Mouse (Mus musculus) lung, postnatal 10 days (tissue): ENCODE data around the gene Lipn.
A peak's percentile ranks its signal among the peaks of the same experiment; 100 is the strongest.

ENCODE experiments used
- DNase-seq: peaks from one replicate; pipeline ENCODE4 v3.0.0; 2021

Gene Lipn

DNA sequence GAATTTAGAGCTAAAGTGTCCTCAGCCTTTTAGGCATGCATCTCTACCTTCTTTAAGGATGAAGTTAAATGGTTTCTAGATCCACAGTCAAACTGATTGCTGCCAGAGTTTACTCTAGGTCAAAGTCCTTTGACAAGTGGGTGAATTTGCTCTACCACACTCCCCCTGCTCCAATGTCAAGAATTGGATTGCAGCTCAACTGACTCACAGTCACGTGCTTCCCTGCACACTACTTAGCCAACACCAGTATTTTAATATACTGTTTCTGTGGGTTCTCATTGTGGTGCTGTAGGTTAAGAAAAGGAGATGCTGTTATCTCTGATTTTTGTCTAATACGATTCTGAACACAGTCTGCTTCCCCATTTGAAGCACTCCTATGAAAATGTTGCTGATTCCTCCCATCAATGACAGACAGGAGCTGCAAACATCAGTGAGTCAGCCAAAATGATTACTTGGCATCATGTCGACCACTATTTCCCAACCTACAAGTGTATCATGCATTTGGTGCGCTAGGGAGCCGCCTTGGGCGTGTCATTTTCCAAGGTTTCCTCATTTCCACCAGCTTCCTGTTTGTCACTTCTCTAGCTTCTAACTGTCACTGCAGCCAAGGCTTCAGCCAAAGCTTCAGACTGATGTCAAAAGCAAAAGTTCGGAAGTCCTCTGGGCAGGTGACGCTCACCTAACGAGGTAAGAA is at the start of gene Lipn:
Gene Lipn (plus strand): TSS at position 580 of the 694 bp plus-strand sequence.
- DNase-seq, result no peak

DNA sequence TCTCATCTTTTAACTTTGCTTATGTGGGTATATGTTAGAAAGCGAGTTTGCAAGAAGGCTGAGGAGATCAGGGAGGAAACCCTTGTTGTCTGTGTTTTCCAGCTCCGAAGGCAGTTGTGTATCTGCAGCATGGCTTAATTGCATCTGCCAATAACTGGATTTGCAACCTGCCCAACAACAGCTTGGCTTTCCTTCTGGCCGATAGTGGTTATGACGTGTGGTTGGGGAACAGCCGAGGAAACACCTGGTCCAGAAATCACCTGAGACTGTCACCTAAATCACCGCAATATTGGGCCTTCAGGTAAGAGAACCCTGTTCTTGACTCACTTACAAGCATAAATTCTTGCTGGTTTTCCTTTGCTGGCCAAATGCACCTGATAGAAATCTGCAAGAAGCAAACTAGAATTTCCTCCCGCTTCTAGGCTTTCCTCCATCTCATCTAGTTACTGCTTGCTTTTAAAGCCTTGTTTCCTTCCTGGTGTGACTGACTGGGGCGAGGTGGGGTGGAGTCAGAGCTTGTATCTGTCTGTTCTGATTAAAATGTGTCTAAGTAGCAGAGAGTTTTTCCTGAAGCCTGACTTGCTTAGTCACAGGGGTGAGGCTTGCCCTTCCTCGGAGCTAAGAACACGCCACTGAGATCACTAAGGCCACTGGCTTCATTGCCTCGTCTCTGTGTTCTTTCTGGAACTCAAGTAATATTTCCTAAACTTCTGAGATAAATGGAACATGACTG is 45.6 kb upstream of the Lipn start:
- no peak for DNase-seq

DNA sequence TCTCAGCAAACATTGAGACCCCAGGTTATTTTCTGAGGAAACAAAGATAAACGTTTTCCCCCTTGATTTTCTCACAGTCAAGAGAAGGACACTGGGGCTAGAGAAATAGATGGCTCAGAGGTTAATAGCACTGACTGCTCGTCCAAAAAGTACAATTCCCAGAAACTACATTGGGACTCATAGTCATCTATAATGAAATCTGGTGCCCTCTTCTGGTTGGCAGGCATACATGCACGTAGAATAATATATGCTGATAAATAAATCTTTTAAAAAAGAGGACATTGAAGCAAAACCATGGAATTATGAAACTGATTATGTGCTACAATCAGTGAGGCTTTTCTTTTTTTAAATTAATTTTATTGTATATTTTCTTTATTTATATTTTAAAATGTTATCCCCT is 44.4 kb upstream of the Lipn start:
- peak; percentile 6 for DNase-seq

DNA sequence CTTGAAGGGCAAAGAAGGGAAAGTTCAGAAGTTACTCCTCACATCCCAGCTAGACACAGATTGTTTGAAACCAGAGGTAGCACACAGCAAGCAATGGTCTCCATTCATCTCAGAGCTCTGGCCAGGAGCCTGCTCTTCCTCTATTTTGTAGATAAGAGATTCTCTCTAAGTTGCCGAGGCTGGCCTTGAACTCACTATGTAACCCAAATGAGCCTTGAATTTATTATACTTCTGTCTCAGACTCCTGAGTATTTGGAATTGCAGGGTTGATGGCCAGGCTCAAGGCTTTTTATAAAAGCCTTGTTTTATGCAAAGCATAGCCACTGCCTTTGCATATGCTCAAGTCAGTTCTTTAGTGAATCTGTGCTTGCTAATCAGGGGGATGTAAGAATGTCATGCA is 27.4 kb upstream of the Lipn start:
- DNase-seq, result no peak

DNA sequence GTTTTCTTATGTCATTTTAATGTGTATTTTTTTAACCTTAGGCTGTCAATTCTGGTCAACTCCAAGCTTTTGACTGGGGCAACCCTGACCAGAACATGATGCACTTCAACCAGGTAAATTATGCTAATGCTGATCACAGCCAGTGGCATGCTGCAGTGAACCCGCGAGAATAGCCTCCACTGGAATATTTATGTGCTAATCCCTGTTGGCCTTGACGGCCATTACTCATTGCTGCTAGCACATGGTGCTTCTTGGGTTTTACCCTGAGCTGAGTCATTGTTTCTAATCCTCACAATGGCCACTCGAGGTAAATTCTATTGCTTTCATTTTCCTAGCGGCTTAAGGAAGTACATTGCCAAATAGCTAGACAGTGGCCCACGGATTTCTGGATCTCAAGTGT is 24.1 kb upstream of the Lipn start:
- DNase-seq, result no peak

DNA sequence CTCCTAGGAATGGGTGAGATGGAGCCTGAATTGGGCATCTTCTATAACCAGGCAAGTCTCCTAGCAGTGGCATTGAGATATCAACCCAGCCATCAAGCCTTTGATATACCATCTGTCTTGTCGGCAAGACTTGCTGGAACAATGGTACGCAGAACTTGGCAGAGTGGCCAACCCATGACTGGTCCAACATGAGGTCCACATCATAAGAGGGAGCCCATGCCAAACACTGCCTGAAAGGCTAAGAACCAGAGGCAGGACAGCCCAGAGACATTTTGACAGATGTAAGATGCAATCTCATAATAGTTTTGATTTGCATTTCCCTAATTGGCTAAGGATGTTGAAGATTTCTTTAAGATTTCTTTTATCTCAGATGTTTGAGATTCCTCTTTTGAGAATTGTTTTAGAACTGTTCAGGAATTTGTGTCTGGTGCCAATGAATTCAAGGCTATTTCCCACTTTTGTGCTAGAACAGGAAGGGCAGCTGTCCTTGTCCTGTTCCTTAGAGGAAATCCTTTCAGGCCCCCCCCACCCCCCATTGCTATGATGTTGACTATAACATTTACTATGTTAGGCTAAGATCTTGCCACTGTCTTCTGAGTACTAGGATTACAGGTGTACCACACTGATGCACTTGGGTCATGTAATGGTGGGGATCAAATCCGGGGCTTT is 17.7 kb upstream of the Lipn start:
- DNase-seq, result peak; percentile 52

DNA sequence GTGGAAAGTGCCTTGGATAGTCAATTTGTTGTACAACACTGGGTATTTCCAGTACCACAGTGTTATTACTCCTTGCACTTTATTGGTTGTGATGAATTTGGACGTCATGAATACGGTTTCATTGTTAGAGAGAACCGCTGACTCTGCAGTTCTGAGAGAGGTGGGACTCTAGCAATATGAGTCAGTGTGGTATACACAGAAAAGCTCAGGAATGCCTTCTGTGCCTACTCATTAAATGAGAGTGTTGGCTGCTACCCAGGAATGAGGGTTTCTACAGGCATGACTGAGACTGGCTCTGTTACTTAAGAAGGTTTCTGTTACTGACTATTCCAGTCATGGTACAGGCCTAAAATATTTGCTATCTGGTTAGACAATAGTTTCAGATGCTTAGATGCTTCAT is 15.7 kb upstream of the Lipn start:
- DNase-seq, result no peak

DNA sequence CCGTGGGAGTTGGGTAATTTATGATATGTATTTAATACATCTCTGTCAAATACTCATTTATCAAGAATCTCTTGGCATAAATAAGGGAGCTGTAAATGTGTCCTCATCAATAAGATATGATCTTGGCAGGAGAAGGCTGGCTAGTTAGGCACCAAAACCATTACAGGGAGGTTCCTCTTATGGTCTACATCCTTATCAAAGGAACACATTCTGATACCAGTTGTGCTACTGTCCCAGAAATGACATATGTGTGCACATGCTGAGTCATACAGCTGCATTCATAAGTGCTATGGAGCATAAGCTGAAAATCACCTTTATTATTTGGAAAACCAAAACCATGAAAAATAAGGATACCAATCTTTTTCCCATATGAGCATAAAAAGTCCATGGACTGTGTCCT is 3.6 kb upstream of the Lipn start:
- DNase-seq, result no peak

DNA sequence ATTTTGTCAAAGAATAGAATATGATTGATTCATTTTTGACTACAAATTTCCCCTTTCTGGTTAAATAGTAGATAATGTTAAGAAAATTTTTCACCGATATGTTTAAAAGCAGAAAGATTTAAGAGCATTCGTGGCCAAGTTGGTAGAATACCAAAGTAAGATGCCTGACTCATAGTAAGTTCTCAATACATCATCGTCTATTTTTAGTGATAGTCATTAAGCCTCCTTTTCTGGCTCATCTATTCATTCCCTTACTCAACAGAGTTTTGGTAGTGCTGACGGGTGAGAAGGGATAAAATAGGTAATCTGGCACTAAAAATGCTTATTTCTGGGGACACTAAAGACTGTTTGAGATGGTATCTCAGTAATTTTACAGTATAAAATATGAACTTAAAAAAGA is 3.1 kb upstream of the Lipn start:
- DNase-seq, result no peak

DNA sequence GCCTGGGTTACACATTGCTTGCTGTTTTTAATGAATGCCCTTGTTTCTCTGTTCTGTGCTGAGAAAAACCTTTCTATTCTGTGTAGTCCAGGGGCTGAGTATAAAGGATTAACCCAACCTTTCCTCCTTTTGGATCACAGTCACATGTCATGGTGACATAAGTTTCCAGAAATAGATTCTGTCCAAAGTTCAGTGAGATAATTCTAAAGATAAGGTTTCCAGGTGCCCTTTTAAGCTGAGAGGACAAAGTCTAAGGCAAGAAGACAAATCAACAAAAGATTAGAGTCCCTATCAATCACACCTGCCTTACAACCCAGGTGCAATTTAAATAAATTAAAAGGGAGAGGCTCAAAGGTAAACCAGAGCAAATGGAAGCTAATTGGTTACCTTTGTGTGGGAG is 7.1 kb downstream of the Lipn start:
- DNase-seq, result no peak

DNA sequence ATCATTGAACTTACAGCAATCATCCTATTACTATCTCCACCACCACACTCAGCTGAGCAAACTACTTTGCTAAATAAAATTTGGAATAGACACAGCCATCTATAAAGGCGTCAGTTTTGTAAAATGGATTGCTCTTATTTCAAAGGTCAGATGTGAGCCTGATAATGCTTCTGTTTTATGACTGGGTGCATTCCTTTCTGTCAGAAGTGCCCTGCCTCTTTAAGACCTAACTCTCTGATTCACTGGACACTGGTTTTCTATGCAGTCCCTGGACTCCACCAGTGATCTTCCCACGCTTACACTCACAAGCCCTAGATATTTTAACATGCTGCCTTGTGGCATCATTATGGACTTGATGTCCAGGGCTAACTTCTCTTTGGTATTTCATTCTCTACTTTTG is 11.0 kb downstream of the Lipn start:
- DNase-seq, result no peak

DNA sequence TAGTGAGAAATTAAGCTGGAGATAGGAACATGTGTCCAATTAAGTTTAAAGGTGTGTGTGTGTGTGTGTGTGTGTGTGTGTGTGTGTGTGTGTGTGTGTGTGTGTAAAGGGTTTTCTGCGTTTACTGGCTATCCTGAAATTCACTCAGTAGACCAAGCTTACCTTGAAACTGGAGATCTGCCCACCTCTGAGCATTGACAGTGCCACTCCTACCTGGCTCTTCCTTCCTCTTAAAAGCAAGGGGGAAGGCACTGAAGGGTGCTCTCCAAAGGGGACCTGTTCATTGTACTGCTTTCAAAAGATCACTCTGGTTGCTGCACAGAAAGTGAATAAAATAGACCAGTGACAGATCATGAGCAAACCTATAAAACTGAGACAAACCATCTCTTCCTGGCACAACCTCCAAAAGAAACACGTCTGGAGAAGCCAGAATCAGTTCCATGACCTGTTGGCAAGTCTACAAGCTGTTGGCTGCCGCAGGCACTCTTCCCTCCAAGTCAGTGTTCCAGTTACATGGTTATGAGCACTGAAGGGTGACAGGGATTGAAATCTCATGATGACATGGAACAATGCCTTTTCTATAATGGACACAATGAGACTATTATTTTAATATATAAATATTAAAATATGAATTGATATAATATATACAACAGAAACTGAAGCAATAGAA is 22.0 kb downstream of the Lipn start:
- no peak for DNase-seq

DNA sequence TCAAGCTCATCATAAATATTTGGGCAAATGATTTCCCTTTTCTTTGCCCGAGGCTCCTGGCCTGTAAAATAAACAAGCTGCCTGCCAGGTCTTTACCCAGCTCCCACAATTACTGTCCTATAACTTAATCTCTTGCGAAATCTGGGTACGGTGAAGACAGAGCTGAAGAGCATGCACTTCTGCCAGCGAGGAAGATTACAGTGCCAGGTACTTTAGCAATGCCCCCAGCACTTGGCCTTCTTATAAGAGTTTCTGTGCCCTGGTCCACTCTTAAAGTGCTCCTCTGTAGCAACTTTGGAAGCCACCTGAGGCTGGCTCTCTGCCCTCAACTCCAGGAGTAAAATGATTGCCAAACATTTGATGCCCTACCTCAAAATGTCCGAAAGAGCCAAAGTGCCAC is 28.2 kb downstream of the Lipn start:
- DNase-seq, result no peak

DNA sequence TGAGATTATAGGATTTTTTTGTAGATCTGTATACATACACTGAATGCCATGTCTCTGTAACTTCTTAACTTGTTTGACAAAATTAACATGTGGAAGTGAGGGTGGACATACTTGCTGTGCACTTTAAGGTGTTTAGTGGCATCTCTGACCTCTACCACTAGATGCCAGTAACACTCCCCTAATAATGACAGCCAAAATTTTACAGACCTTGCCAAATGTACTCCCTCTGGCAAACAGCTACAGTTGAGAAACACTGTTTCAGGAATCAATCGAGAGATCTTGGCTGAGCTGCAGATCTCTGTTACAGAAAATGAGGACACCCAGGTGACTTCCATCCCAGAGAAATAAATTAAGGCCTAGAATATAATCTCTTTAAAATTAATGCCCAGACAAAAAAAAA is 29.1 kb downstream of the Lipn start:
- no peak for DNase-seq

DNA sequence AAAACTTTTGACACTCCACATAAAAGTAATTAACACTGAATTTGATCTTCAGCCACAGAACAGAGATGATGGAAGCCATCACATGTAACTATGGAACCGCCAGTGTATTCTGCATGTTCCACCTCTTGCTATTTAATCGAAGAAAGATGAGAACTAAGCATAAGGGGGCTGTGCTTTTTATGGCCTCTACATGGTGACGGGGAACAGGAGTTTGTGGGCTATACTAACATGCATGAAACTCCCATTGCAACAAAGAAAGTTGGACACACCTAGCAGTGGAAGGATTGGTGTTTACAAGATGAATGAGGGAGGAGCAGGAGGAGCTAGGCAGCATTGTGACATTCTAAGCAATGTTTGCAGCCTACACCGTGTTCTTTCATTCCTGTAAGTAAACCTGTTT is 33.5 kb downstream of the Lipn start, which contains the start of gene Lipm:
Gene Lipm (plus strand): TSS at position 301 of the 400 bp plus-strand sequence.
- DNase-seq, result no peak

DNA sequence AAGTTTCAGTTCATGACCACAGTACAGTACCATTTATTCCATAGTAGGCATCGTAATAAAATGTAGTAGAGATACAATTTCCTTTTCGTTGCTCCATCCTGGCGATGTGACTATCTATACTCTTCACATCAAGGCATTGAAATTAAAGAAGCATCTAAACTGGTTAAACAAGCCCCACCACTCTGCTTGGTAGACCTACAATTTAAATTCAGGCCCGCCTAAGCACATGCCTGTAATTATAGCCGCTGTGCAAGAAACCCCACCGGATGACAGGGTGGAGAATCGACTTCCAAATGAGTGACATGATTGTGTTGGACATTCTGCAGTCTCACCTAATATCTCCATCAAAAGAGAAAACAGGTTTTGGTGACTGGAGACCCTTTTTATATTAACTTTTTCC is 34.7 kb downstream of the Lipn start:
- DNase-seq, result no peak

DNA sequence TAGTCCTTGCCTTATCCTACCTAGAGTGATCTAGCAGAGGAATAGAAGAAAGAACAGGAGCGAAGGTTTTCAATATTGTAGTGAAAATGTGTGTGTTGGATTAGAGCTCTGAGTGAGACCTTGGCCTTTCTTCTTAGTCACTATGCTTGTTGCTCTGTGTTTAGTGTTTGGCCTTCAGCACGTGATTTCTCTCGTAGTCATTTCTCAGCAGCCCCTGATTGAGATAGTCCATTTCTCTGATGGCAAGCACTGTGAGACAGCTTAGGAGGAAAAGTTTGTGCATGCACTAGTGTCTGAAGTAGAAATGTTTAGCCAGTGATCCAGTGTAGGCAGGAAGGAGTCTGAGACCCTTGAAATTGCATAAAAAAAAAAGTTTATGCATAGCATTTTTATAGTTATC is 37.7 kb downstream of the Lipn start:
- no peak for DNase-seq

DNA sequence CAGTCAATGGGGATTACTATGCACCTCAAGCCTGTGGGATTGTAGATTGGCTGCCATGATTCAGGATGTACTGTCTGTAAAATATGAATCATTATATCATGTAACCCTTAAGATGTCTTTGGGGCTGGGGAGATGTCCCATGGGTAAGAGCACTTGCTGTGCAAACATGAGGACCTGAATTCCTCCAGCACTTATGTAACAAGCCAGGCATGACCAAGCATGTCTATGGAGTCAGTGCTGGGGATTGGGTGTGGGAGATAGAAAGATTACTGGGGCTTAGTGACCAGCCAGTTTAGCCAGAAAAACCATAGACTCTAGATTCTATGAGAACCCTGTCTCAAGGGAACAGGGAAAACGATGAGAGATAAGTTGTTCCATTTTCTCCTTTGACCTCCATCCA is 51.9 kb downstream of the Lipn start:
- DNase-seq, result no peak

DNA sequence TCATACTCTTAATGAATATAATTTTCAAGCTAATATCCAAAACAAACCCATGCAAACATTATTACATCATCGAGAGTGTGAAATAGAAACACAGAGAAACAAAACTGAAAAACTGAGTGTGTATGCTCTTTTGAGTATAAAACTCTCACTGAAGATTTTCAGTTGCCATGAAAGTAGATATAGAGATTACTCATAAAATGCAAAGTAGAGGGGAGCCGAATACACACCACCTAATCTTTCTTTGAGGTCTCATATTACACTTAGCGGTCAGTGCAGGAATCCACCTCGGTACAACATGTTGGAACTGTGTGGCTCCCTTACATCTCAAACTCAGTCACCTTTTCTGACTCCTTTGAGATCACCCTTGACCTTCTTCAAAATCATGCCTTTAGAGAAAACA is 52.5 kb downstream of the Lipn start:
- DNase-seq, result no peak

DNA sequence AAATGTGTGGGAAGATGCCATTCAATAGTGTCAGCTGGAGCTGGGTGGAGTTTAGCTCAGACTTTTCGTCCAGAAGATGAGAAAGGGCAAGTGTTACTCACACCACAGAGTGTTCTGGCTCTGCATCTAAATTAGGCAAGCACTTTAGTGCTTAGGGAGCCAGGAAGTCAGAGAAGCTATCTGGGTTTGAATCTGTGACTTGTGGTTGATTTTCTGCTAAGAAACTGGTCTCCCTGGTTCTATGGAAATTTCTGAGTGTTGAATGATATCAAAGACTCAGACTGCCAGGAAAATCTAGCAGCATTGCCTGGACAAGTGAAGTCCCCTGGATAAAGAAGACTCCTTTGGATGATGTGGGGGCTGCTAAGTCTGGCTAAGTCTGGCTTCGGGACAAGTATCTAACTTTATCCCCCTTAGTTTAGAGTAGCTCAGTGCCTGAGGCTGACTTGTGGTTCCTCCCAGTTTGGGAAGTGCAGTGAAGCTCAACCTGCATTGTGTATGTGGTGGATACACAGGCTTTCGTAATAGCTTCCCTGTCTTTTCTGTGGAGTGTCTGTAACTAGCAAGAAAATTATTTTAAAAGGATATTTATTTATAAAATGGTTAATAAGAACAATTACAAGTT is 53.1 kb downstream of the Lipn start:
- no peak for DNase-seq
